Mouse (Mus musculus) C2C12 (cell line): ENCODE data around the gene Gm20696.

Experiments
- CTCF ChIP-seq: IDR thresholded peaks from one replicate; pipeline ENCODE4 v1.5.1; 2011; ENCODE audit not compliant: control insufficient read depth, insufficient read depth, insufficient read length
- MAX ChIP-seq: IDR thresholded peaks from one replicate; pipeline ENCODE4 v1.6.1; 2011; ENCODE audit warnings: mild to moderate bottlenecking, control low read depth
- MYOG ChIP-seq: IDR thresholded peaks from one replicate; pipeline ENCODE4 v1.6.1; 2011; ENCODE audit not compliant: control insufficient read depth, insufficient read length; ENCODE audit errors: extremely low read depth

- TF ChIP-seq MAX (no peak), CTCF (no peak), MYOG (no peak)
Measured at GRCm38 (mm10) chr6:99684899-99685298, 18.3 kb upstream of the Gm20696 start.
